Mouse (Mus musculus) intestine, postnatal 0 days (tissue): ENCODE results near the gene Hopx. TPM values are rescaled to one million over a fixed set of nuclear protein-coding genes. Genes with fewer than 3 reads are reported as not detected.

Experiments used
- ATAC-seq: fragments of 200-750 bp; cut with Nextera tagmentation; 2 replicates; pipeline ENCODE4 v1.8.0; 2017; ENCODE audit warnings: mild to moderate bottlenecking, moderate TSS enrichment, moderate library complexity
- H3K27ac ChIP-seq: fragments of 300-500 bp; sonication (generic); 2 replicates; pipeline ENCODE4 v1.5.1; 2014; ENCODE audit warnings: mild to moderate bottlenecking, low read depth, low read length, moderate library complexity
- H3K27me3 ChIP-seq: fragments of 300-500 bp; sonication (generic); replicated peaks from 2 replicates; pipeline ENCODE4 v1.6.1; 2014; ENCODE audit warnings: low read length, mixed read lengths; ENCODE audit not compliant: control insufficient read depth, insufficient read depth
- H3K36me3 ChIP-seq: fragments of 300-500 bp; sonication (generic); 2 replicates; pipeline ENCODE4 v1.6.1; 2014; ENCODE audit warnings: mild to moderate bottlenecking, moderate library complexity; ENCODE audit not compliant: control insufficient read depth, insufficient read depth
- H3K4me1 ChIP-seq: fragments of 300-500 bp; sonication (generic); replicated peaks from 2 replicates; pipeline ENCODE4 v1.6.1; 2014; ENCODE audit warnings: antibody characterized with exemption, low read length, mixed read lengths; ENCODE audit not compliant: control insufficient read depth, insufficient read depth
- H3K4me2 ChIP-seq: fragments of 300-500 bp; sonication (generic); replicated peaks from 2 replicates; pipeline ENCODE4 v1.6.1; 2014; ENCODE audit warnings: low read depth, mild to moderate bottlenecking, moderate library complexity
- H3K4me3 ChIP-seq: fragments of 300-500 bp; sonication (generic); 2 replicates; pipeline ENCODE4 v1.5.1; 2014; ENCODE audit warnings: low read depth, low read length
- H3K9ac ChIP-seq: fragments of 300-500 bp; sonication (generic); 2 replicates; pipeline ENCODE4 v1.6.1; 2014; ENCODE audit warnings: mild to moderate bottlenecking, low read depth, low read length
- H3K9me3 ChIP-seq: fragments of 300-500 bp; sonication (generic); 2 replicates; pipeline ENCODE4 v1.6.1; 2016; ENCODE audit warnings: mixed run types; ENCODE audit not compliant: control insufficient read depth
- CTCF ChIP-seq: sonication (generic); IDR thresholded peaks from 2 replicates; pipeline ENCODE4 v1.5.1; 2016; ENCODE audit warnings: low read depth, mild to moderate bottlenecking, control low read depth, antibody characterized with exemption, moderate library complexity
- WGBS: fragments of 180-500 bp; shearing (Covaris S2); extraction: QIAGEN DNeasy Blood & Tissue Kit; methylation state at CpG from one replicate; pipeline ENCODE4 v1.1.7; 2014; 5-methylcytosine and 5-hydroxymethylcytosine counted together
- polyA plus RNA-seq: library from polyadenylated mRNA; unstranded; fragments of >200 nt; fragmentation: Nextera tagmentation; extraction: Ambion mirVana; gene quantifications from 2 replicates; pipeline ENCODE4 v1.2.1, GENCODE M21; 2015

The Hopx gene
- polyA plus RNA-seq, 1 experiment from 2014 or later: 10.5 TPM

DNA sequence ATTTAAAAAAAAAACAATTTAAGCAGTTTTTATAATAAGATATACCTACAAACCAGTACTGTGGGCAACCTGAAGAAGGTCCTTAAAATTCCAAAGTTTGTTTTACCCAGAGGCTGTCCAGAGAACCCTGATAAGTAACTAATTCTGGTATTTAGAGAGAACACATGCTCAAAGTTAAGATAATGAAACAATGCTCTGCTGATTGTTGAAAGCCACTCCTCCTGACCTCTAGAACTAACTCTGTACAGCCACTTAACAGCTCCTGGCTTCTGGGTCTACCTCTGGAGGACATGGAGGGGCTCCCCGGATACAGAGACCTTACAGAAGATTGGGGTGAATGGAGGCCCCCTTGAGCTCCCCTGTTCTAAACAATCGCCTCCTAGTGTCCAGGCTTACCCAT is 15.0 kb upstream of the Hopx start:
- H3K36me3 ChIP-seq: no peaks in the 10 kb centered on the region
- H3K27ac ChIP-seq: no peak overlapping the region
- 52% methylated on average over 2 of the region's 2 CpGs for WGBS
- no peak overlapping the region for H3K4me3 ChIP-seq
- H3K9me3 ChIP-seq: no peaks in the 10 kb centered on the region
- TF ChIP-seq CTCF: no peak
- no peak; the same call in none of the 2 replicates for ATAC-seq
- no peaks in the 10 kb centered on the region for H3K4me1 ChIP-seq
- H3K9ac ChIP-seq: no peak overlapping the region
- no peak overlapping the region for H3K4me2 ChIP-seq
- no peaks in the 10 kb centered on the region for H3K27me3 ChIP-seq

DNA sequence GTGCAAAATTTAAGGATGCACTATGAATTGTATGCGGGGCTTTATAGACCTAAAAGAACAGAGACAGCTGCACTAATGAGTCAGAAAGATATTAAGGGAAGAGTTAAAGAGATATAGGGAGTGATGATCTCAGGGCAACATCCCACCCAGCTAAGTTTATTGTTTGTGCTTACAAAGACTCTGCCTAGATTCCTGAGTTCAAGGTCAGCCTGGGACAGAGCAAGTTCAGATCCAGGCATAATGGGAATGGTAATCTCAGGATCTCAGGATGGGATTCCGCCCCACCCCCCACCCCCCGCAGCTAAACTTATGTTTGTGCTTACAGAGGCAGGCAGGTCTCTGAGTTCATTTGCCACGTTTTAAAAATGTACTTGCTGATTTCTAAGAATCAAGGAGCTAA is 13.9 kb upstream of the Hopx start:
- no peak for ATAC-seq
- Histone ChIP-seq H3K27me3 (no peaks in the 10 kb centered on the region), H3K36me3 (no peaks in the 10 kb centered on the region), H3K4me3 (no peak overlapping the region), H3K4me2 (no peak overlapping the region), H3K27ac (no peak overlapping the region), H3K9ac (no peak overlapping the region), H3K9me3 (no peaks in the 10 kb centered on the region), H3K4me1 (no peaks in the 10 kb centered on the region)
- TF ChIP-seq CTCF: no peak
- WGBS: 81% methylated on average over 4 of the region's 4 CpGs

DNA sequence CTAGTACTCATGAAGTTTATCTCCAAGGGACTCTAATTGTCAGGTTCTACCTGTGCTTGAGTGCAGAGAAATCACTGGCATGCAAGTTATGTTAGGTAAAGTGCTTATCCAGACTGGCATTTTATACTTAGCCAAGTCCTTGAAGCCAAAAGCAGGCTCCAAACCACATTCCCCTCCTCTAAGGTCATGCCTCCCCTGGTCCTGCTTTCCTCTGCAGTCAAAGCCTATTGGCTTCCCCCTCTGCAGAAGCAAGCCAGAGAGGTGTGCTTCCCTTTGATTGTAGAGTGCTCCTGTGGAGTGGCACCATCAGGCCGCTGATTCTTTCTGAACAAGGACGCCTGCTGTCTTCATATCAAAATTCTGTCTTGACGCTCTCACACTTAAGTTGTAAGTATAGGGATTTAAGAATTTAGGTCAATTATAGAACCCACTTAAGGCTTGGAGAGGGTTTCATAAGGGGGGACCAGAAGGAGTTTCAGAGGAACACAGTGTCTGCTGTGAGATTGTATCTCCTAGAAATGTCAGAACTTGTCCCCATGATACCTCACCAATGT is 11.6 kb upstream of the Hopx start:
- H3K9me3 ChIP-seq: no peaks in the 10 kb centered on the region
- H3K36me3 ChIP-seq: no peaks in the 10 kb centered on the region
- H3K27ac ChIP-seq: no peak overlapping the region
- no peak for ATAC-seq
- 94% methylated on average over 3 of the region's 3 CpGs for WGBS
- TF ChIP-seq CTCF: no peak
- no peak overlapping the region for H3K9ac ChIP-seq
- H3K4me3 ChIP-seq: no peak overlapping the region
- H3K4me1 ChIP-seq: no peaks in the 10 kb centered on the region
- H3K4me2 ChIP-seq: no peak overlapping the region
- no peaks in the 10 kb centered on the region for H3K27me3 ChIP-seq

DNA sequence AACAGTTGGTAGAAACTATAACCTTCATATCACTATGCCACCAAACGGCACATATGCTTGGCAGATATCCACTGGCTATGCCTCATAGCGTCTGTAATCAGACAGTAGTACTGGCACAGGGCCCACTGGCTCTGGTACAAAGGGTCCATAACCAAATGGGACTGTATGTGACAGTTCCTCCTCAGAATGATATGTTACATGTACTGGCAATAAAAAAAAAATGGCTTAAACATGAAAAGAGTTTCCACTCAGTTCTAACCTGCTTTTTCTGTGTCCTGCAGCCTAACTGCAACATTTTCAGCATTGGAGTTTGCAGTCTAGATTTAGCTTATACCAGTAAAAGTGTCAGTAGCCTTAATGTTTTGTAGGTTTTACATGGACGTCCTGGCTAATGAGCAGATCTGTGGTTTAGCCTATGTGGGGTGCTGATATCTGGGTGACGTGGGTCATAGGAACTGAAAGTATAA is 9.9 kb upstream of the Hopx start:
- Histone ChIP-seq H3K27ac (peak overlapping the region; percentile 4; the same call in 1 of the 2 replicates), H3K27me3 (no peaks in the 10 kb centered on the region), H3K4me3 (no peak overlapping the region), H3K9ac (no peak overlapping the region), H3K9me3 (no peaks in the 10 kb centered on the region), H3K4me1 (no peaks in the 10 kb centered on the region), H3K36me3 (no peaks in the 10 kb centered on the region), H3K4me2 (no peak overlapping the region)
- peak; percentile 75 for ATAC-seq
- TF ChIP-seq CTCF: no peak
- 31% methylated on average over 4 of the region's 4 CpGs for WGBS

DNA sequence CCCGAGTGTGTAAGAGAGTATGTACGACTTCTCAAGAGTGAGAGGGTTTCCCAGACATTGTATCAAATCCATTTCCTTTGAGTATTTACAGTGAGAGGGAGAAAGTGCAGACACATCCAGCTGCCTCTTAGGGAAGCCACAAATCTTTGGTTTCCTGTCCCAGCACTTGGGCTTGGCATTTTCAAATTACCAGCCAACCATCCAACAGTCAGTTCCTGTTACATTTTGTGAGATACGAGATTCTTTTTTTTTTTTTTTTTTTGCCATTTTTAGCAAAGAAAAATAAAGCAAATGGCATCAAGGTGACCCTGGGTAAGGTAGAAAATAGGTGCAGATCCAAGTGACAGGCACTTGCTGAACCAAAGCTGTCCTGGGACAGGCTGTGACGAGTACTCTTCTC is 9.2 kb upstream of the Hopx start:
- TF ChIP-seq CTCF: no peak
- H3K9me3 ChIP-seq: no peaks in the 10 kb centered on the region
- H3K9ac ChIP-seq: no peak overlapping the region
- WGBS: 66% methylated on average over 4 of the region's 4 CpGs
- H3K4me2 ChIP-seq: no peak overlapping the region
- H3K4me1 ChIP-seq: no peaks in the 10 kb centered on the region
- H3K4me3 ChIP-seq: no peak overlapping the region
- no peak overlapping the region for H3K27ac ChIP-seq
- H3K27me3 ChIP-seq: no peaks in the 10 kb centered on the region
- ATAC-seq: no peak
- H3K36me3 ChIP-seq: no peaks in the 10 kb centered on the region

DNA sequence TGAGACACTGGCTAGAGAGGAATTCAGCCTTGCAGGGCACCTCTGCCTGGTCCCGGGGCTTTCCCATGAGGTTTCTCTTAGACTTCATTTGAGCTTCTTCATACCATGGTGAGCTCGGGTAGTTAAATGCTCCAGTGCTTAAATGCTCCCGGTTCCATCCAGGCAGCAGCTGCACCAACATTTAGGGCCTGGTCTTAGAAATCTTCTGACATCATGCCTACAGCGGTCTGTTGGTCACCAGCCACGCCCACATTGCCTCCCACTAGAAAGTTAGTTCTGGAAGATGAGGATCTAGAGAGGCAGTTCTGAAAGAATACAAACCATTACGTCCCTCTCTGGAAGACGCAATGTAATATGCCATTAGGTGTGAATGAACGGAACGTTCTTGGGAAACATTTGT is 8.7 kb upstream of the Hopx start:
- ATAC-seq: no peak
- no peaks in the 10 kb centered on the region for H3K27me3 ChIP-seq
- H3K4me2 ChIP-seq: no peak overlapping the region
- no peaks in the 10 kb centered on the region for H3K9me3 ChIP-seq
- no peak overlapping the region for H3K4me3 ChIP-seq
- no peak overlapping the region for H3K27ac ChIP-seq
- no peaks in the 10 kb centered on the region for H3K4me1 ChIP-seq
- WGBS: 73% methylated on average over 9 of the region's 9 CpGs
- no peaks in the 10 kb centered on the region for H3K36me3 ChIP-seq
- no peak for TF ChIP-seq CTCF
- no peak overlapping the region for H3K9ac ChIP-seq
